Mouse (Mus musculus) limb, embryonic 14.5 days (tissue): ENCODE data around the gene Kmt2d. TPM values are rescaled to one million over a fixed set of nuclear protein-coding genes. Genes with fewer than 3 reads are reported as not detected.

Experiments
- ATAC-seq: fragments of 200-750 bp; cut with Nextera tagmentation; 2 replicates; pipeline ENCODE4 v1.8.0; 2017; ENCODE audit warnings: low read depth, moderate number of reproducible peaks, moderate TSS enrichment; ENCODE audit not compliant: low FRiP score
- DNase-seq: peaks from one replicate; pipeline ENCODE4 v3.0.0-alpha.2; 2015; ENCODE audit warnings: low spot score
- H3K27ac ChIP-seq: fragments of 300-500 bp; sonication (generic); replicated peaks from 2 replicates; pipeline ENCODE4 v1.5.1; 2014; ENCODE audit warnings: low read depth, mild to moderate bottlenecking, low read length, moderate library complexity, mixed read lengths
- H3K27me3 ChIP-seq: fragments of 300-500 bp; sonication (generic); 2 replicates; pipeline ENCODE4 v1.6.1; 2014; ENCODE audit warnings: low read length, mixed read lengths; ENCODE audit not compliant: control insufficient read depth, insufficient read depth
- H3K36me3 ChIP-seq: fragments of 300-500 bp; sonication (generic); 2 replicates; pipeline ENCODE4 v1.6.1; 2014; ENCODE audit warnings: mild to moderate bottlenecking, low read length, moderate library complexity, mixed read lengths; ENCODE audit not compliant: control insufficient read depth, insufficient read depth
- H3K4me1 ChIP-seq: fragments of 300-500 bp; sonication (generic); 2 replicates; pipeline ENCODE4 v1.6.1; 2014; ENCODE audit warnings: antibody characterized with exemption, low read length, mixed read lengths; ENCODE audit not compliant: control insufficient read depth, insufficient read depth
- H3K4me2 ChIP-seq: fragments of 300-500 bp; sonication (generic); replicated peaks from 2 replicates; pipeline ENCODE4 v1.6.1; 2014; ENCODE audit warnings: low read depth, mild to moderate bottlenecking, low read length, moderate library complexity; ENCODE audit not compliant: severe bottlenecking
- H3K4me3 ChIP-seq: fragments of 300-500 bp; sonication (generic); replicated peaks from 2 replicates; pipeline ENCODE4 v1.5.1; 2014; ENCODE audit warnings: low read length
- H3K9ac ChIP-seq: fragments of 300-500 bp; sonication (generic); 2 replicates; pipeline ENCODE4 v1.6.1; 2014; ENCODE audit warnings: mild to moderate bottlenecking, low read depth, low read length, moderate library complexity; ENCODE audit not compliant: severe bottlenecking
- H3K9me3 ChIP-seq: fragments of 300-500 bp; sonication (generic); 2 replicates; pipeline ENCODE4 v1.6.1; 2016; ENCODE audit warnings: low read length; ENCODE audit not compliant: control insufficient read depth
- POLR2A ChIP-seq: fragments of 200-500 bp; IDR thresholded peaks from 2 replicates; pipeline ENCODE4 v1.8.0; 2012; ENCODE audit warnings: inconsistent platforms, mild to moderate bottlenecking, moderate library complexity, borderline replicate concordance; ENCODE audit not compliant: insufficient read depth, insufficient read length; ENCODE audit errors: extremely low read depth
- WGBS: fragments of 180-500 bp; shearing (Covaris S2); extraction: QIAGEN DNeasy Blood & Tissue Kit; methylation state at CpG from one replicate; pipeline ENCODE4 v1.1.7; 2014; 5-methylcytosine and 5-hydroxymethylcytosine counted together
- polyA plus RNA-seq, 2 experiments: library from polyadenylated mRNA; depleted of rRNA in 1 of 2; stranded (reverse) in 1 of 2; unstranded in 1 of 2; fragments of >200 nt; fragmentation: Nextera tagmentation in 1 of 2; extraction: Ambion mirVana in 1 of 2; gene quantifications; 2 replicates each; pipeline versions ENCODE4 v1.2.1 to v1.2.3; 2012 to 2014

Gene Kmt2d
- polyA plus RNA-seq, 2 experiments = 16.7 to 27.1 TPM

- Histone ChIP-seq H3K9me3 (no peaks in the 10 kb centered on the region), H3K27me3 (no peaks in the 10 kb centered on the region), H3K36me3 (peaks cover 99% of the 10 kb centered on the region), H3K27ac (no peak overlapping the region), H3K4me1 (no peaks in the 10 kb centered on the region), H3K4me3 (no peak overlapping the region), H3K9ac (no peak overlapping the region), H3K4me2 (no peak overlapping the region)
- TF ChIP-seq POLR2A = no peak
- WGBS = 78% methylated on average over 4 of the region's 4 CpGs
- ATAC-seq = no peak
- no peak for DNase-seq
Measured at GRCm38 (mm10) chr15:98837743-98838103, 33.3 kb downstream of the Kmt2d start.

GRCm38 (mm10) chr15:98837006-98837742 lies 33.8 kb downstream of the Kmt2d start:
- H3K27me3 ChIP-seq = no peaks in the 10 kb centered on the region
- H3K36me3 ChIP-seq = peaks cover 96% of the 10 kb centered on the region
- no peak for ATAC-seq
- 92% methylated on average over 20 of the region's 21 CpGs for WGBS
- no peak for TF ChIP-seq POLR2A
- no peak for DNase-seq
- no peaks in the 10 kb centered on the region for H3K4me1 ChIP-seq
- no peak overlapping the region for H3K4me2 ChIP-seq
- H3K4me3 ChIP-seq = no peak overlapping the region
- H3K9me3 ChIP-seq = no peaks in the 10 kb centered on the region
- no peak overlapping the region for H3K9ac ChIP-seq
- no peak overlapping the region for H3K27ac ChIP-seq

- DNase-seq = no peak
- no peak for ATAC-seq
- 94% methylated on average over 14 of the region's 14 CpGs for WGBS
- no peak overlapping the region for H3K4me3 ChIP-seq
- H3K4me2 ChIP-seq = no peak overlapping the region
- TF ChIP-seq POLR2A = no peak
- H3K9me3 ChIP-seq = no peaks in the 10 kb centered on the region
- no peak overlapping the region for H3K27ac ChIP-seq
- H3K27me3 ChIP-seq = no peaks in the 10 kb centered on the region
- H3K9ac ChIP-seq = no peak overlapping the region
- peaks cover 77% of the 10 kb centered on the region for H3K36me3 ChIP-seq
- H3K4me1 ChIP-seq = no peaks in the 10 kb centered on the region
Measured at GRCm38 (mm10) chr15:98835291-98835690, 35.7 kb downstream of the Kmt2d start.

- Histone ChIP-seq H3K27ac (no peak overlapping the region), H3K9ac (no peak overlapping the region), H3K27me3 (no peaks in the 10 kb centered on the region), H3K4me3 (no peak overlapping the region), H3K36me3 (peaks cover 65% of the 10 kb centered on the region), H3K9me3 (no peaks in the 10 kb centered on the region), H3K4me1 (peaks cover 6% of the 10 kb centered on the region; the same call in 1 of the 2 replicates), H3K4me2 (no peak overlapping the region)
- no peak for TF ChIP-seq POLR2A
- DNase-seq = no peak
- WGBS = 85% methylated on average over 13 of the region's 13 CpGs
- no peak for ATAC-seq
Measured at GRCm38 (mm10) chr15:98834059-98834458, 36.9 kb downstream of the Kmt2d start.

- peaks cover 6% of the 10 kb centered on the region; the same call in 1 of the 2 replicates for H3K4me1 ChIP-seq
- H3K27ac ChIP-seq = no peak overlapping the region
- 88% methylated on average over 11 of the region's 11 CpGs for WGBS
- H3K9me3 ChIP-seq = no peaks in the 10 kb centered on the region
- DNase-seq = no peak
- no peak for ATAC-seq
- H3K36me3 ChIP-seq = peaks cover 57% of the 10 kb centered on the region
- no peak overlapping the region for H3K4me3 ChIP-seq
- H3K27me3 ChIP-seq = no peaks in the 10 kb centered on the region
- H3K4me2 ChIP-seq = no peak overlapping the region
- no peak for TF ChIP-seq POLR2A
- no peak overlapping the region for H3K9ac ChIP-seq
Measured at GRCm38 (mm10) chr15:98833281-98833680, 37.7 kb downstream of the Kmt2d start.
